Mouse (Mus musculus) frontal cortex, adult (tissue): ENCODE data around the gene Klhl11.

Source experiments
- ATAC-seq: cut with Nextera tagmentation; 2 replicates; pipeline ENCODE4 v1.9.2; 2017; ENCODE audit warnings: mild to moderate bottlenecking, moderate library complexity, mixed read lengths; ENCODE audit not compliant: low TSS enrichment

Klhl11 gene

DNA sequence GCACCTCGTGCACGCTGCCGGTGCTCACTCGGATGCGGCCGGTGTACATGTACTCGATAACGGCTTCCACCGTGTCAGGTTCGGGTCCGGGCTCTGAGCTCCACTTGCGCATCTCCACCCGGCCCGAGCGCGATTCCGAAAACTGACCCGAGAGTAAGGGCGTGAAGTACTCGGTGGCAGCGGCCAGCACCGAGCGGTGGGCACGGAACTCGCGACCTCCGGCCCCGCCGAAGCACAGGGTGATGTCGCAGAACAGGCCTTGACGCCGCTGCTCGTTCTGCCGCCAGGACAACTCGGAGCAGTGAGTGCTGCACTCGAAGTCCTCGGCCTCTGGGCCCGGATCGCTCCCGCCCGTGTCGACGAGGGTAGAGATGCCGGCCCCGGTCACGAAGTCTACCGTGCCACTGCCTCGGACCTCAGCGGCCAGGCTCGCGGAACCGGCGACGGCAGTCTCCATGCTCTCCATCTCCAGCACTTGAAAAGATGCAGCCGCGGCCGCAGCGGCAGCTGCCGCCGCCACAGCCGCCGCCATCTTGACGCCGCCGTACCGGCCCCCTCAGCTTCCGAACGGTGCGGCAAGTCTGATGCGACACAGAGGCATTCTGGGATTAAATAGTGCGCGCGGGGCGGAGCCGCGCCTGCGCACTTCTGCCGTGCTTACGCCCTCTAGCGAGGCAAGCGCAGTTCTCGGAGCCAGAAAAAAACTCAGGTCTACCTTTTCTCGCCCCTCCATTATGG lies at the start of gene Klhl11:
TSS of gene Klhl11 (minus strand) at position 545 of the 738 bp plus-strand sequence.
- ATAC-seq: peak; percentile 93

DNA sequence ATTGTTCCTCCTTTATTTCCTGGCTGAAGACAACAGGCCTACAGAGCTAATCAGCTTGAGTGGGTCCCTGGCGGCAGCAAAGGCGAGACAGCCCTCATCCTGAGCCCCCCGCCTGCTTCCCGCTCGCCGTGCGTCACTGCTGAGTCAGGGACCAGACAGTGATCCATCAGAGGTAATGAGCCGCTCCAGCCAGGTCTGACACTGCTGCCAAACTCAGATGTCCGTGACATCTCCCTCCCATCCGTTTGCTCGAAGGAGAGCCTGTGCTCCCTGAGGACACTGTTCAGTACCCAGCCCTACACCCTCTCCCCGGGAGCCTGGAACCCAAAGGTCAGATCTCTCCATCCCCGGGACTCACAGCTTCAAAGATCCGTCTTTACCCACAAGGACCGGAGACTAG lies 48.3 kb upstream of the Klhl11 start:
- no peak for ATAC-seq

DNA sequence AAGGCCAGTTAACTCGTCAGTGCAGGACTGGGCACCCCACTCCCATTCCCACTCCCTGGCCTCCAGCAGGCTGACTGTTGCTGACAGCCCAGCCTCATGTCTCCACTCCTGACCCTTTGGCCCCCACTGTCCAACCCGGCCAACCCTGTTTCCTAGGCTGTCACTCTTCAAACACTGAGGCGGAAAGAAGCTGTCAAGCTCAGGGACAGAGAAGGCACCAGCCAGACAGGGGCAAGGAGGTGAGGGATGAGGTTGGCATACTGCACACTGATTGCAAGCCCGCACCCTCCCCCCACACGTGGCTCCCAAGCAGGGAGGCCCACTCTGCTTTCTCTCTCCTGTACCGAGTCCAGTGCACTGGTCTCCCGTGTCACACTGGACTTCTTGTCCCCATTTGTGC lies 46.6 kb upstream of the Klhl11 start:
- no peak for ATAC-seq

DNA sequence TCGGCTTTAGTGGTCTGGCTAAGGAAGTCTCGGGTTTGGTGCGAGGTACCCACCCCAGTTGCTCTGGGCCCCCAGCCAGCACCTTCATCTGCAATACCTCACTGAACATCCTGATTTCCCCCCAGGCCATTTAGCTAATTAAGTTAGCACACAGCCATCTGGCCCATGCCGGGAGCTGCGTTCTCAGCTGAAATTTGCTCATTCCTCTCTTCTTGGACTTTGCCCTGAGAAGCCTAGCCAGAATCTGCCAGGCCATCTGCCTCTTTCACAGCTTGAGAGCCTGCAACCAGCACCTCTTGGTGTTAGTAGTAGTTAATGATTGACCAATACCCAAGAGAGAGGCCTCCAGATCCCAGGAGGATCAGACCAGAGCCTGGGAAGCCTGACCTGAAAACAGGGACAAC lies 45.6 kb upstream of the Klhl11 start:
- ATAC-seq: no peak

DNA sequence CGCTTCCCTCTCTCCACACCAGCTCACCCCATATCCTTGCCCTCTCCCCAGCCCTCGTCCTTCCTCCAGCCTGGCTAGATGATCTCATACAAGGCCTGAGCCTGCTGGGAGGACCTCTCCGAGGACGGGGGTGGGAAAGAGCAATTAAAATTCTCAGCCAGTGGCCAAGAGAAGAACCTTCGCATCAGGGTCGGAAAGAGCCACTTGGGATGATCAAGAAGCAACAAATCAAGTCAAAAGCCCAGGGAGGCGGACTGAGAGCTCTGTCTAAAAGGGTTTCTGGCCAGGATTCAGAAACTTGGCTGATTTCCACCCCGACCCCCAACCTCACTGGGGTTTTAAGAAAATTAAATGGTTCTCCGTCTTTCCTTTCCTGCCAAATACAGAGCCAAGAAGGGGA lies 43.8 kb upstream of the Klhl11 start:
- ATAC-seq: no peak

DNA sequence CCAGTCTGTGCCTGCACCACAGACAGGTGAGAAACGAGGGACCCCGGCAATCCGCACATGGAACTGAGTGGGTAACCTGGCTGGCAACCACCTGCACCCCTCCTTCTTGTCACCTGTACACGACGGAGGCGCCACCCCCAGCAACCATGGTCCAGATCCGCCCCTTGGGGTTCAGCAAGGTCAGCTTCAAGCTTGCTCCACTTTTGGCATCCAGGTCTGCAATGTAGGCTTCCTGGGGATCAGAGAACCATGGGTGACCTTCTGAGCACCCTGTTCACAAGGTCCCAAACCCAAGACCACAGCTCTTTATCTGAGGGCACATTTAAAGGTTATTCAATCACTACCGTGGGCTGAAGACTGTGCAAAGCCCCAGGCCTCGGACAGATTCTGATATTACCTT lies 43.2 kb upstream of the Klhl11 start:
- ATAC-seq: no peak

DNA sequence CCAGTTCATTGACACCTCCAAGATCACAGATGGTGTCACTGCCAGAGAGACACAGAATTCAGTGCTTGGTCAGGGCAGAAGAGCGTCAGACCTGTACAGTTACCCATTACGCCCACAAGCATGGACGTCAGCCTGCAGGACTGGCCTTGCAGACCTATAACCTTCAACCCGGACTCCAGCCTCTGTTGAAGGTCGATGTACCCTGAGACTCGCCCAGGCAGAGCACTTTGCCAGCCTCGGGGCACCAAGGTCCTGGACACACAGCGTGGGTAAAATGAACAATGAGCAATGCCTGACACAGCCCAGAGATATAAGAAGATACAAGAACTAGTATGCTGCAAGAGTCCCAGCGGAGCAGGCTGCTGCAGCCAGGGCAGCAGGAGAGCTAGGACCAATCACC lies 42.5 kb upstream of the Klhl11 start:
- ATAC-seq: no peak

DNA sequence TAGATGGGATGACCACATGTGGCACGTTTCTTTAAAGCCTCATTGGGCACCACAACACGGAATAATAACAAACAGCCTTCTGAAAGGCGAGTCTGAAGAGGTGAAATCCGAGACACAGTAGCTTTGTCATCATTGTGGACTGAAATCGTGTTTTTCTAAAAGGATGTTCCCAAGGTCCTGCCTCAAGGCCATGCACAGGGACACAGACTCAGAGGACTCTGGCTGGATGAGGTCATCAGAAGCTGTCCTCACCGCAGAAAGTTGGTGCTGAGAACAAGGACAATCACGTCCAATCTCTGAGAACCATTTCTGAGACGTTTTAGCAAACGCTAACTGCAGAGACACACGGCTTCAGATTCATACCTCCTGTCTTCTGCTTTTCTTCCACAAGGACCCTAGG lies 41.2 kb upstream of the Klhl11 start:
- ATAC-seq: no peak

DNA sequence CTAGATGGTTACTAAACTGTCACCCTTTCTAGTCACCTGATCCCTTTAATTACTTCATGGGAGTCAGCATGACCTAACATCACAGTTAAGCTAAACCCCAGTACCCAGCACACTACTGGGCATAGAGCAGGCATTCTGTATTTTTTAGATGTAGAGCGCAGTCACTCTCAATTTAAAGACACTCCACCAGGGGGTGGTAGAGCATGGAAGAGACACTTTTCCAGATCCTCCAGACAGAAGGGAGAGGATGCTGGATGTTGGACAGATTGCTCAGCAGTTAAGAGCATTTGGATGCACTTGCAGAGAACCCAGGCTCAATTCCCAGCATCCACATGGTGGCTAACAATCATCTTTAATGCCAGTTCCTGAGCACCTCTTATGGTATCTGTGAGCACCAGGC lies 39.8 kb upstream of the Klhl11 start:
- peak; percentile 78; the same call in 1 of the 2 replicates for ATAC-seq

DNA sequence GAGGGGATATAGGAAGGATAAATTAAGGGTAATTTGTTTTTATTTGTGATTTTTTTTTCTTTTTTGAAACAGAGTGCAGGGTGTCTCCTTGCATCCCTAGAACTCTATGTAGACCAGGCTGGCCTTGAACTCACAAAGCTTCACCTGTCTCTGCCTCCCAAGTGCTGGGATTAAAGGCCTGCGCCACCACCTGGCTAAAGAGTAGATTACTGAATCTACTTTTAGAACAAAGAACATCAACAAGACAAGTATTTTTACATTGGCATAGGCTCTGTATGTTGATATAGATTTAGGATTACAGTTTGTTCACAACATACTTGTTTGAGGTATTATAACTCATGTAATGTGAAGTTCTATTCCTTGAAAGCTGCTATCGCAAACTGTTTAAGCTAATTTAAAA lies 38.0 kb upstream of the Klhl11 start:
- ATAC-seq: no peak

DNA sequence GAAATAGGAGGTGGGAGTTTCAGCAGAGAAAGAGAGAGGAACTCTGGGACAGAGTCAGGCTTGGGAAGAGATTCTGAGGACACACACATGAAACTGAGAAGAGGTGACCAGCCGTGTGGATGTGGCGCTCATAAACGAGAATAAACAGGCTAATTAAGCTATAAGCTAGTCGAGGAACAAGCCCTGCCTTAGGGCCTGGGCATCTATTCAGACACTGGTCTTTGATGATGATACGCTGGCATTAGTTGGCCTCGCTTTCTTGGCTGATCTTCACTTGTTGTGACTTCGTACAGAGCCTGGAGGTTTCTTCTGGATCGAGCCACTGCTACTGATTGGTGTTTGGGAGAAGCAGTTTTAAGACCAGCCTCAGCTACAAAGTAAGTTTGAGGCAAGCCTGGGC lies 33.5 kb upstream of the Klhl11 start:
- no peak for ATAC-seq

DNA sequence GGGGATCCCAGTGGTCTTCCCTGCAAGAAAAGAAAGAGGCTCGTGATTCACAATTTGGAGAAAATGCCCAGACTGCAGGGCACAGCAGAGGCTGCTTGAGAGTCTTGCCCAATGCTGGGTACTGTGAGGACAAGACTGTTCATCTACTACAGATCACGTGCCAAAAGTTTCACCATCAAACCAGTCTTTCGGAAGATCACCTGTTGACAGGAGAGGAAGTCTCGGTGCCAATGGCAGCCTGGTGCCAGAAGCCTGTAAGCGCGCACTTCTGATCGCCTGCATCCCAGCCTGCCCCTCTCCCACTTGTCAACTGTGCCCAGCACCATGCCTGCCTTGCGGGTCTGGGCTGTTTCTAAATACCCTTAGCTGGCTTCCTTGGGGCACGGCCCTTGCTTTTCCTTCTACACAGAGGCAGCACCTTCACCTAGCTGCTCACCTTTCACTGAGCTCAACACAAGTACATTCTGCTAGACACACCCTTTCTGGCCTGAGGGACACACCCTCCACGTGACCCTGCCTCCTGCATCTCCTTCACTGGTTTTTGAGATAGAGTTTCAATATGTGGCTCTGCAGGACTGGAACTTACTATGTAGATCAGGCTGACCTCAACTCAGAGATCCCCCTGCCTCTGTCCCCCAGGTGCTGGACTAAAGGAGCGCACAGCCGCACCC lies 32.6 kb upstream of the Klhl11 start:
- ATAC-seq: no peak

DNA sequence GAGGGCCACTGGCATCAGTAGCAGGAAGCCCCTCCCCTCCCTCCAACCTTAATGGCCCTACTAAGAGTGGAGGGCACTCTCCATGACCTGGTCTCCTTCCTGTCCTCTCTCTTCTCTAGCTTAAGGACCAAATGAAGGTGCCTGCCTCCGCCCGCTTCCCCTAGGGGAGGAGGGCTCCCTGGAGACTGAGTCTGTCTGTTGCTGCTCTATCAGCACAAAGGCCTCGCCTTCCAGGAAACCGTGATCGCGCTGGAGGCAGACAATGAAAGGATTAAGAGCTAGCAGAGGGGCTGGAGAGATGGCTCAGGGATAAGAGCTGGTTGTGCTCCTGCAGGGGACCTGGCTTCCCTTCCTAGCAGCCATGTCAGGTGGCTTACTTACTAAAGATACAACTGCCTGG lies 28.8 kb upstream of the Klhl11 start:
- ATAC-seq: no peak

DNA sequence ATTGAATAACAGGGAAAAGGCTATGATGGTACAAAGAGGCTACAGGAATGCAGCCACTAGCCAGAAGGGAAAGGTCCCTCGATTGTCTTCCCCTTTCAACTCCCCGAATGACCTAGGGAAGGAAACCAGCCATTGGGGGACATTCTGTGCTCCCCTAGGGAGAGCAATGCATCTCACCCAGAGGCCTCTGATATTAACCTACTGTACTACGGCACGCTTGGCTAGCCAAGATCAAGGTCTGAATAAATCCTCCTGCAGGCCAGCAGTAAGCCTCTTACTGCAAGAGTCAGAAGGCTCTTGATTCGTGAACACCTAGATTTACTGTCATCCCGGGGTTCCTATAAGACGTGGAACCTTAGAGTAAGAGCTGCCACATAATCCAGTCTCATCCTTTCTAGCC lies 28.1 kb upstream of the Klhl11 start:
- no peak for ATAC-seq

DNA sequence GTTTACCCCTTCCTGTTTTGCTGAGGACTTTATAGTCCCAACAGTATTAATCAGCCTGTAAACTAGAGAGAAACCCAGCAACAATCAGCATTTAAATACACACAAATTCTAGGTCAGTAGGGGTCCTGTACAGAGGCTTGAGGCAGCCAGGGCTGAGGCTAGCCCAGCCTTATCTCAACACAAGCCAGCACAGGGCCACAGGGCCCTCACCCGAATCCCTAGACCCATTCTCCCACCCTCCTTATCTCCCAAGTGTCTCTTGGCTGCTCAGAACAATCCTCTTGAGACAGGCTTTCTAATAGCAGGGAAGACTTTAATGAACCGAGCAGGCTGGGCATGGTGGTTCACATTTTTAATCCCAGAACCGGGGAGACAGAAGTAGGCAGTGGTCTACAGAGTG lies 27.7 kb upstream of the Klhl11 start:
- ATAC-seq: no peak

DNA sequence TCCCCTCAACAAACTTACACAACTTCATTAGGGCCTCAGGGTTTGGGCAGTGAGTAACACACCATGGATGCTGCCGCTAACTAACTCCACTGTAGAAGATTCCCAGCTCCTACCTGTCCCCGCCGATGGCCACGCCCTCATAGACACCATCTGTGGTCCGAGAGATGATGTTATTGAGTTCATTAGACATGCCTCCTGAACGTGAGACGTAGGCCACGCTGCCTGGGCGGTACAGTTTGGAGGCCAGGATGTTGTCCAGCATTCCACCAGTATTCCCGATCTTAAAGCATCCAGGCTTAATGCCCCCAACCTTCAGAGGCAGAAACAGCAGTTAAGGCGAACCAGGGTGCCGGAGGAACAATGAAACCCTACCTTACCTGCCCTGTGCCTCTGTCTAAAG lies 21.2 kb upstream of the Klhl11 start:
- no peak for ATAC-seq

DNA sequence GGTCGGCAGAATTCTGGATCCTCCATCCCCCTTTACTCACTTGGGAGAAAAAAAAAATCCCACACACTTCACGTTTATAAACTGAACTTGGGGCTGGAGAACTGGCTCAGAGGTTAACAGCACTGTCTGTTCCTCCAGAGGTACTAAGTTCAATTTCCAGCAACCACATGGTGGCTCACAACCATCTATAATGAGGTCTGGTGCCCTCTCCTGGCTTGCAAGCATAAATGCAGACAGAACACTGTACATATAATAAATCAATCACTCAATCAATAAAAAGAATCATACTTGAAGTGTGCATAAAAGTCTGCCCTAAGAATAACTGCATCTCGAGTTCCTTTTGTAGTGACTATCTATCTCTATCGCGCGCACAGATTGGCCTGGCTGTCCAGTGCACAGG lies 18.4 kb upstream of the Klhl11 start:
- no peak for ATAC-seq

DNA sequence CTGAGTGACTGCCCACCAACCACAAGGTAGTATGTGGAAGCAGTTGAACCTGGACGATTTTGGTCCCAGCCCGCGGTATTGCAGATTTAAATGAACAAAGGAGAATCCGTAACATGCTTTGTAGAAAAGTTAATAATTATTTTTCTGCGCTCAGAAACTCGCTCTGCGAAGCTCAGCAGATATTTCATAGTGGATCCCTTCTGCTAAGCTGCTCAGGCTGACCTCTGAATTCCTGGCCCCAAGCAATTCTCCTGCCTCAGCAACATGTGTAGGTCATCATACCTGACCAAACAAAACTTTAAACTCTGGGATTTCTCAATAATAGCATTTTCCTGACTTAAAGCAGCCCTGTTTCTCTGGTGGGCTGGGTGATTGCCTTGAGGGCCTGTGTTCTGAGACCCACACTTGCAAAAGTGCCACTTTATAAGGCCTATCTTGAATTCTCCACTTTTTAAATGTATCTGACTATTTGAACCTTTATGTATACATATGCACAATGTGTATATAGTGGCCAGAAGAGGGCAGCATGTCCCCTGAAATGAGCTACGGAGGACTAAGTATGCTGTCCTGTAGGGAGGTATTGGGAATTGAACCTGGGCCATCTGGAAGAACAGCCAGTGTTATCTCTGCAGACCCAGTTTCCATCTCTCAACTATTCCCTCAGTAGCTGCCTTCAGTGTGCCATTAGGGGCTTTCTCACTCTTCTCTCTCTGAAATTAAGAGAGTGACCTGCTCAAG lies 13.4 kb upstream of the Klhl11 start:
- no peak; the same call in 1 of the 2 replicates for ATAC-seq

DNA sequence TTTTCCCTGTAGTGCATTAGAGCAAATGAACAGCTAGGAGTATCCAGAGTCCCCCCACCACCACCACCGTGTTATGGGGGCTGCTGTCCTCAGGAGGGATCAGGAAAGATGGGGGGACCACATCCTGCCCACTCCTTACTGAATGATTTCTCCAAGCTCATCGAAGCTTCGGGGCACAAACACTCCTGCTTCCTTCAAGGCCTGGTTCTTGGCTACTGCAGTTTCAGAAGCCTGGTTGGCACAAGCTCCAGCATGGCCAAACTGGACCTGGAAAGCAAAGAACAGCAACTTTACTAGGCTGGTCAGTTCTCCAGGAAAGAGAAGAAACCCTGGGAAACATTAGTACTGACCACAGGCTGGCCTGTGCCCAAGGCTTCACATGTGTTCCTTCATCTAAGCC lies 11.9 kb upstream of the Klhl11 start:
- no peak for ATAC-seq

DNA sequence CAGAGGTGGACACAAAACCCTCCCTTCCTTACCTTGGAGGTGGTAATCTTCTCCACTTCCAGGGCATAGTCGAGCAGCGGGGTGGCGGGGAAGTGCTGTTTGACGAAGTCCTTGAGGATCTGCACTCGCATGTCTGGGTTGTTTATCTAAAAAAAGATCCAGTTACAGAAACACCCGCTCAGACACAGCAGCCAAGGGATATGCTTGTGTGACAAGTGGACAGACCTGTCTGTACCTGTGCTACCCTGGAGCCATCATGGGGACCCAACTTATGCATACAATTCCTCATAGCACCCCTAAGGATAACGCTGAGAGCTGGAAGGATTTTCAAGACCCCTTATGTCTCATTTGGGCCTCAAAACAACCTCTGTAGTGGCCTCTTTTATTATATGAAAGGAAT lies 6.6 kb upstream of the Klhl11 start:
- no peak for ATAC-seq

DNA sequence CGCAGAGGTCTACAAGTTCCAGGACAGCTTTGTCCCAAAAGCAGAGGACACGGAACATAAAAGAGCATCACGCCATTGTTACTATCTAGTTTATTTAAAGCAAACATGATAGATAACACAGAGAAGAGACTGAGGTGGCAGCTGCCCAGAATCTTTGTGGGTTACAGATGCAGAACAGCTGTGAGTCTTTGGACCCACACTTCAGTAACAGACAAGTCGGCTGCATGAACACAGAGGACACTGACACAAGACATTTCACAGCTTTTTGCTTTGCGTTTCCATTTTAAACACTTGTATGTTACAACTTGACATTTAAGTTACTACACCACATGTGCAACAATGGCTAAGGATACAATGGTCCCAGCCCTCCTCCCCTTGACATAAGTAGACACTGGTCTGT lies 3.7 kb upstream of the Klhl11 start:
- no peak for ATAC-seq

DNA sequence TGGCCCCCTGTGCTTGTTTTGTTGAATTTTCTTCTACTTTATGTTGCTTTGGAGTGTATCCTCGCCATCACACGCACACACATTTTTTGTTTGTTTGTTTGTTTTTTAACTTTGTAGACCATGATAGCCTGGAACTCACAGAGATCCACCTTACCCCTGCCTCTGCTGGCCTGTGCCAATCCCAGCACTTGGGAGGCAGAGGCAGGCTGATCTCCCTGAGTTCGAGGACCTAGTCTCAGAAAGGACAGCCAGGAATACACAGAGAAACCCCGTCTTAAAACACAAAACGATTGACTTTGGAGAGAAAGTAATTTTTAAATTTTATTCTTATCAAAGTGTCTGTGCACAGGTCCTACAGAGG lies 374 bp upstream of the Klhl11 start:
- ATAC-seq: peak; percentile 3; the same call in 1 of the 2 replicates
